Mouse (Mus musculus) small intestine, adult 2 months (tissue): ENCODE results near the gene 2300002M23Rik. TPM values are rescaled to one million over a fixed set of nuclear protein-coding genes. Genes with fewer than 3 reads are reported as not detected.

ENCODE experiments used
- H3K27ac ChIP-seq: fragments of 200-500 bp; 2 replicates; pipeline ENCODE4 v1.5.1; 2012; ENCODE audit warnings: low read depth, low read length, control low read depth, inconsistent platforms; ENCODE audit not compliant: insufficient read depth
- H3K27me3 ChIP-seq: fragments of 200-500 bp; 2 replicates; pipeline ENCODE4 v1.6.1; 2012; ENCODE audit warnings: mild to moderate bottlenecking, moderate library complexity, low read length, inconsistent platforms; ENCODE audit not compliant: control insufficient read depth, insufficient read depth
- H3K36me3 ChIP-seq: fragments of 200-500 bp; 2 replicates; pipeline ENCODE4 v1.6.1; 2012; ENCODE audit warnings: mild to moderate bottlenecking, low read length, control low read depth, inconsistent platforms; ENCODE audit not compliant: control insufficient read depth, insufficient read depth
- H3K4me1 ChIP-seq: fragments of 200-500 bp; 2 replicates; pipeline ENCODE4 v1.6.1; 2012; ENCODE audit warnings: low read length, inconsistent platforms, mixed read lengths; ENCODE audit not compliant: control insufficient read depth, insufficient read depth, insufficient read length
- H3K4me3 ChIP-seq: fragments of 200-500 bp; 2 replicates; pipeline ENCODE4 v1.5.1; 2012; ENCODE audit warnings: low read depth, mild to moderate bottlenecking, control low read depth, inconsistent platforms, low read length, moderate library complexity
- CTCF ChIP-seq: fragments of 200-500 bp; IDR thresholded peaks from 2 replicates; pipeline ENCODE4 v1.5.1; 2012; ENCODE audit warnings: low read depth, mild to moderate bottlenecking, control low read depth, inconsistent platforms, low read length, moderate library complexity, mixed read lengths; ENCODE audit not compliant: insufficient replicate concordance, insufficient read length; ENCODE audit errors: extremely low read depth
- POLR2A ChIP-seq: fragments of 200-500 bp; IDR thresholded peaks from 2 replicates; pipeline ENCODE4 v1.6.1; 2012; ENCODE audit warnings: low read depth, mild to moderate bottlenecking, control low read depth, inconsistent platforms, low read length, moderate library complexity
- WGBS: fragments of 180-500 bp; shearing (Covaris S2); methylation state at CpG from one replicate; pipeline ENCODE4 v1.1.7; 2018; 5-methylcytosine and 5-hydroxymethylcytosine counted together
- polyA plus RNA-seq: library from polyadenylated mRNA; depleted of rRNA; stranded (reverse); fragments of >200 nt; gene quantifications from 2 replicates; pipeline ENCODE4 v1.2.3, GENCODE M21; 2012

Gene 2300002M23Rik
- polyA plus RNA-seq, 1 experiment: not detected

DNA sequence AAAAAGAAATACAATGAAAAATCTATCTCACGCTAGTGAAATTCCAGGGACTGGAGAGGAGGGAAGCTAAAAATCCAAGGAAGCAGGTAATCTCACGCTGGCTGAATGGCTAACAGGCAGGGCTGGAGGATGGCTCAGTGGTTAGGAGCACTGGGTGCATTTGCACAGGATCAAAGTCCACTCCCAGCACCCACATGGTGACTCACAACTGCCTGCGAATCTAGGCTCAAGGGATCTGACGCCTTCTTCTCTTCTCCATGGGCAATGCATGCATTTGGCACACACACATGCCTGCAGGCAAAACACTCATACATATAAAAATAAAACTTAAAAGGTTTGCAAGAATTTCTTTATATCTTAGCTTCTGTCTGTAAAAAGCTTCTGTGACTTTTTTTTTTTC, 29.8 kb upstream of the 2300002M23Rik start:
- Histone ChIP-seq H3K27me3 (no peaks in the 10 kb centered on the region), H3K4me3 (no peak overlapping the region), H3K4me1 (0 out of 2 replicates have a peak, but pooled peaks cover 2% of the 10 kb centered on the region), H3K36me3 (no peaks in the 10 kb centered on the region), H3K27ac (no peak overlapping the region)
- 43% methylated on average over 4 of the region's 4 CpGs for WGBS
- no peak for TF ChIP-seq CTCF
- no peak for TF ChIP-seq POLR2A

DNA sequence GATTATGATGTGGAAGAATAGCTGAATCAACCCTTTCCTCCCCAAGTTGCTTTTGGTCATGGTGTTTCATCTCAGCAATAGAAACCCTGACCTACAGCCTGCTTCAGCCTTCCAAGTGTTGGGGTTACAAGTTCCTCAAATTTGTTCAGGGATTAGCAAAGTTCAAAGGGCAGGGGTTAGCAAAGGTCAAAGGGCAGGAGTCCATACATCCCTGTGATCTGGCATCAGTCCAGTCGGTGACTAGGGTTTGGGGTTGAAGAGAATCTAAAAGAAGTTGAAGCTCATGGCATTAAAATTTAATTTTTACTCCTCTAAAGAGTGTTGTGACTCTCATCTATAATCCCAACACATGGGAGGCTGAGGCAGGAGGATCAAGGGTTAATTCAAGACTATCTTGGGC, 28.8 kb upstream of the 2300002M23Rik start:
- WGBS: 62% methylated on average over 1 of the region's 1 CpGs
- H3K4me3 ChIP-seq: no peak overlapping the region
- H3K4me1 ChIP-seq: 0 out of 2 replicates have a peak, but pooled peaks cover 4% of the 10 kb centered on the region
- no peaks in the 10 kb centered on the region for H3K27me3 ChIP-seq
- no peak for TF ChIP-seq CTCF
- no peak for TF ChIP-seq POLR2A
- no peaks in the 10 kb centered on the region for H3K36me3 ChIP-seq
- H3K27ac ChIP-seq: no peak overlapping the region

DNA sequence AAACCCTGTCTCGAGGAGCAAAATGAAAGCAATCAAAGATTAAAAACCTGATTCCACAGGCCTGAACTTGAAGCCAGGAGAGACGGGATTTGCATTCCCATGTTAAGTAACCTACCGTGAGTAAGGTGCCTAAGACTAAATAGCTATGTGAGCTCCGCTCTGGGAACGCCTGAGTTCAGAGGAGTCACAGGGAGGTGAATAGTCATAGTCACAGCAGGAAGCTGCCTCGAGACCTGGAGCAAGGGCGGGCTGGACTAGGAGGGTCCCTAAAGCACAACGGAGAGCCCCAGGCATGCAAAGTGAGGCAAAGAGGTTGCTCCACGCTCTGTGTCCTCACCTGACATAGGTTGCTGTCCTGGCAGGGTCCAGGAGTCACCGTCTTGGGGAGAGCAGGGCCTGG, 27.7 kb upstream of the 2300002M23Rik start:
- Histone ChIP-seq H3K4me1 (0 out of 2 replicates have a peak, but pooled peaks cover 4% of the 10 kb centered on the region), H3K27me3 (no peaks in the 10 kb centered on the region), H3K27ac (no peak overlapping the region), H3K4me3 (no peak overlapping the region), H3K36me3 (no peaks in the 10 kb centered on the region)
- WGBS: 63% methylated on average over 10 of the region's 10 CpGs
- no peak for TF ChIP-seq POLR2A
- no peak for TF ChIP-seq CTCF

DNA sequence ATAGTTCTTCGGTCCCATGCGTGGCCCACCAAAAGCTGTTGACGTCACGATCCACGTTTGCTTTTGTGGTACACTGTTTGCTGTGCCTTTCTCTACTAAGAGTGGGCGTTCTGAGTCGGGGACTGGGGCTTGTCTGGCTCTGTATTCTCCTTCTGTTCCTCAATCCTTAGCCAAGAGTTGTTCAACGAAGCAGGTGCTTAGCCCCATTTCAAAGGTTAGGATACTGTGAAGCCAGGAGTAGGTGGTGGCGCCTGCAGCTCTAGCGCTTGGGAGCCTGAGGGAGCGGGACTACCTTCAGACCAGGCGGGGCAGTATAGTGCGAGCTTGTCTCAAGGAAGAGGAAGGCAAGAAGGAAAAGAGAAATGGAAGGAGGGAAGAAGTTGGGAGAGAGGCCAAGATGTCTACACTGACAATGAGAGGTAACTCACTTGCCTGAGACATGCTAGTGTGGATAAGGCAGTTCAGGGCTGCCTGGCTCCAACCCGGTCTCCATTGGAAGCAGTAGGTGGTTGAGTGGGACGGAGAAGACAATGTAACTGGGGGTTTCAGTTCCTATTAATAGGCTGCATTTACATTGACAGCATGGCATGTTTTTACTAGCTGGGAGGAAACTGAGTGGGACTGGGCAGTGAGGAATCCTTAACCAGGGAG, 24.4 kb upstream of the 2300002M23Rik start:
- Histone ChIP-seq H3K27ac (no peak overlapping the region), H3K27me3 (no peaks in the 10 kb centered on the region), H3K36me3 (no peaks in the 10 kb centered on the region), H3K4me1 (0 out of 2 replicates have a peak, but pooled peaks cover 4% of the 10 kb centered on the region), H3K4me3 (no peak overlapping the region)
- TF ChIP-seq CTCF (no peak), POLR2A (no peak)
- 59% methylated on average over 15 of the region's 15 CpGs for WGBS

DNA sequence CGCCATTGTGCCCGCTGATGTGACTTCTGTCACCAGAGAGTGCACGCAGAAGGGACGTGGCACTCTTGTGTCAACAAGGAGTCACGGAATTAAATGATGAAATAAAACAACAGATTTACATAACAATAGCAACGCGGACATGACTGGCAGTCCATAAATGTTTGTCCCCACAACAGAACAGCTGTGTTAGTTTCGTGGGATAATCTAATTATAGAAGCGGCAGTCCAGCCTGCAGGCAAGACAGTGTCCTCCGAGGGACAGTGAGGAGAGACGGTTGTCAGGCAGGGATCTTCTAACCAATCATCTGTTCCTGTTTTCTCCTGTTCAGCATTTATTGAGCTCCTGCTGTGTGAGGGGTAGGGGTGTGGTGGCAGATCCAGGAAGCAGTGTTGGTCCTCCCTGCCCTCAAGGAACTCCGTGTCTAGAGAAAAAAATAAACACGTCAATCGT, 23.8 kb upstream of the 2300002M23Rik start:
- Histone ChIP-seq H3K36me3 (no peaks in the 10 kb centered on the region), H3K4me3 (no peak overlapping the region), H3K4me1 (0 out of 2 replicates have a peak, but pooled peaks cover 2% of the 10 kb centered on the region), H3K27me3 (no peaks in the 10 kb centered on the region), H3K27ac (no peak overlapping the region)
- WGBS: 49% methylated on average over 14 of the region's 14 CpGs
- TF ChIP-seq POLR2A: no peak
- no peak for TF ChIP-seq CTCF

DNA sequence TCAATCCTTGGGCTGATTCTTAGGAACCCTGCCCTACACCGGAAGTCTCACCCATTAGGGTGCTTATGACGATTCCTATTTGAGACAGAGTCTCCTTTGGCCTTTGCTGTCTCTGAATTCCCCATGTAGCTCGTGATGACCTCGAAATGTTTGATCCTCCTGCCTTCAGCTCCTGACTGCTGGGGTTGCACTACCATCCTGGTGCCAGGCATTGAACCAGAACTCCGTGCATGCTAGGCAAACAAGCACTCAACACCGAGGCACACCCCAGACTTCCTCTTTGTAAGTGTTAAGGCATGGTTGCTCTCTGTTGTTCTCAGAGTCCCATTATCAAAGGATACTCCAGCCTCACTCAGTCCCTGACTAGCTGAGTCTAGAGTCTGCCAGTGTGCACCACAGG, 23.2 kb upstream of the 2300002M23Rik start:
- Histone ChIP-seq H3K4me3 (no peak overlapping the region), H3K36me3 (no peaks in the 10 kb centered on the region), H3K27ac (no peak overlapping the region), H3K4me1 (0 out of 2 replicates have a peak, but pooled peaks cover 2% of the 10 kb centered on the region), H3K27me3 (no peaks in the 10 kb centered on the region)
- WGBS: 64% methylated on average over 6 of the region's 6 CpGs
- TF ChIP-seq POLR2A (no peak), CTCF (no peak)

DNA sequence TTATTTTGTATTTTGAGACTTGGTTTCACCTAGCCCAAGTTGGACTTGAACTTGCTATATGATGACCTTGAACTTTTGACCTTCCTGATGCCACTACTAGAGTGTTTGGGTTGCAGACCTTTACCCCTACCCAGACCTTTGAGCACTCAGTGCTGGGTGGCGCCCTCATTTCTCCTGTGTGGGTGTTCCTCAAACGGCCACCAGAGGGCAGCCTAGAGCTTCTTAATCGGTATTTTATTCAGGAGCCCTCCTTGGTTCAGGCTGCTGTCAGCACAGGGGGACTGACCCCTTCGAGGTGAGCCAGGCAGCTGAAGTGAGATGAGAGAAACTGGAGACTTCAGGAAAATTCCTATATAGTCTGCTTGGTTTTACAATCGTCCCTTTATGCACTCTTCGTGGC, 22.6 kb upstream of the 2300002M23Rik start:
- no peaks in the 10 kb centered on the region for H3K36me3 ChIP-seq
- H3K27me3 ChIP-seq: no peaks in the 10 kb centered on the region
- H3K4me3 ChIP-seq: no peak overlapping the region
- TF ChIP-seq CTCF (peak; percentile 90; the same call in 1 of the 2 replicates), POLR2A (no peak)
- H3K4me1 ChIP-seq: 0 out of 2 replicates have a peak, but pooled peaks cover 2% of the 10 kb centered on the region
- 30% methylated on average over 6 of the region's 6 CpGs for WGBS
- H3K27ac ChIP-seq: no peak overlapping the region

DNA sequence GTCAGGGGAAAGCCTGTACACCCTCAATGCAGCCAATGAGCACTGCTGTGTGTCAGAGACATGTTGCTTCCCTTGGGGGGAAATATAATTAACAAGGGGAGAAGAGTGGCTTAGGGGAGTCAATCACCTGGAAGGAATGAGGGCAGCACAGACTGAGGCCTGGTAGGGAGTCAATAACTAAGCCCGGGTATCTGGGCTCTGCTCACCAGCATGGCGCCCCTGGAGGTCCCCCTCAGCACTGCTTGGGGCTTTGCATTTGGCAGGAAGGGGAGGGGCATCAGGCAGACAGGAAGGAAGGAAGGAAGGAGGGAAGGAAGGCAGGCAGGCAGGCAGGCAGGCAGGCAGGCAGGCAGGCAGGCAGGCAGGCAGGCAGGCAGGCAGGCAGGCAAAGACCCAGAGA, 19.8 kb upstream of the 2300002M23Rik start:
- Histone ChIP-seq H3K4me1 (peaks cover 7% of the 10 kb centered on the region), H3K27ac (no peak overlapping the region), H3K27me3 (no peaks in the 10 kb centered on the region), H3K4me3 (no peak overlapping the region), H3K36me3 (no peaks in the 10 kb centered on the region)
- no peak for TF ChIP-seq CTCF
- no peak for TF ChIP-seq POLR2A
- 71% methylated on average over 2 of the region's 2 CpGs for whole genome bisulfite sequencing
